Mouse (Mus musculus) kidney, postnatal 14 days (tissue): ENCODE results near the gene Marf1.
A peak's percentile ranks its signal among the peaks of the same experiment; 100 is the strongest.
"Not testable (repeated sequence)": the region's sequence is repeated elsewhere in the genome, so short reads cannot be mapped to it uniquely, and the experiment has no call there.

ENCODE experiments used
- DNase-seq: peaks from one replicate; pipeline ENCODE4 v3.0.0; 2022; ENCODE audit warnings: mixed read lengths

Gene Marf1

DNA sequence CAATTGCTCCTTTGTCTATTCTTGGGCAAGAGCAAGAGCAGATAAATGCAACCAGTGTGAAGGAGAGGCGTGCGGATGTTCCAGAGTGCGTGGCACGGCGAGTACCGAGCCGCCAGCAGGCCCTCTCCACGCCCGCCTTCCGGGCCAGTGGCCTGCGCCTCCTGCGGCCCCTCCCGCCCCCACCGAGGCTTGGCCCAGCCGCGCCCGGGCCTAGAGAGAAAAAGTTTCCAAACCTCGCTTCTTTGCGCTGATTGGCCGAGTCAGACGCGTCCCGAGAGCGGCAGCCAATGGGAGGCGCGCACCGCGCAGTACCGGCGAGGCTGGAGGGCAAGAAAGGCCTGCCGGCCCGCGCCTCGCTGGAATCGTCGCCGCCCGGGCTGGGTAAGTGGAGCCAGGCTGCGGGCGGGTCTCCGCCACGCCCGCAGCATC lies at the start of gene Marf1, which contains the start of gene Nde1:
Gene Marf1 (minus strand): TSS at position 364 of the 429 bp plus-strand sequence.
Gene Nde1 (plus strand): TSS at position 288 of the 429 bp plus-strand sequence.
- DNase-seq: peak; percentile 95

- no peak for DNase-seq
These were observed 35.6 kb upstream of the Marf1 start for GRCm38 (mm10) chr16:14198798-14199197.

GRCm38 (mm10) chr16:14195427-14195826 lies 32.3 kb upstream of the Marf1 start:
- peak; percentile 60 for DNase-seq

DNA sequence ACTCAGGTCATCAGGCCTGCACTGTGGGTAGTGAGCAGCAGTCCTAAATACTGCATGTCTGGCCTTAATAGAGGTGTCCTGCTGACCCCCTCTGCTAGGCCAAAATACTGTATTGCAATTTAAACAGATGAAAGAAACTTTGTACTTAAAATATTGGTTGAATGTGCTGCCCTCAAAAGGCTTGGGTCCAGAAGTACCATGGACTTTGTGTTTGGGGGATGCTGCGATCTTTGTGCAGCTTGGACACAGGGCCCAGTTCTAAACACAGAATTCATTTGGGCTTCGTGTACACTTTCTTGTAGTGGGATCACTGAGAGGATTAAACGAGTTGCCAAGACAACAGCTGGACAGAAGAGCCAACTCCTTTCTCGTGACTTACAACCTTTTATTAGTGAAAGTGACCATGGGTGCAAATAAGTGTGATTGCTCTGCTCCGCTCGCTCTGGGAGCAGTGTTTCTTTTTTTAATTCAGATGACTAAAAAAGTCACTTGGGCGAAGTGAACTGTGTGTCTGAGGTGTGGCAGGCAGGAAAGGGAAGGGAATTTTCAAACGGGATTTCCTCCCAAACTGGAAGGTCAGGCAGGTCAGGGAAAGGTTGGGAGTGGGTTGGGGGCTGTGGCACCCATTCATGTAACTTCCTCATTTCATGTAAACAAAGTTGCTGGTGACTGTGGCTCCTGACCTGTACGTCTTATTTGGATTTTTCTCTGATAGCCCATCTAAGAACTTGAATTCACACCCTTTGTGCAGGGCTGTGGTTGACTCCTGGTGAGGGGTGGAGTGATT lies 31.2 kb upstream of the Marf1 start:
- peak; percentile 15 for DNase-seq

GRCm38 (mm10) chr16:14185516-14185915 lies 22.4 kb upstream of the Marf1 start:
- DNase-seq: no peak

DNA sequence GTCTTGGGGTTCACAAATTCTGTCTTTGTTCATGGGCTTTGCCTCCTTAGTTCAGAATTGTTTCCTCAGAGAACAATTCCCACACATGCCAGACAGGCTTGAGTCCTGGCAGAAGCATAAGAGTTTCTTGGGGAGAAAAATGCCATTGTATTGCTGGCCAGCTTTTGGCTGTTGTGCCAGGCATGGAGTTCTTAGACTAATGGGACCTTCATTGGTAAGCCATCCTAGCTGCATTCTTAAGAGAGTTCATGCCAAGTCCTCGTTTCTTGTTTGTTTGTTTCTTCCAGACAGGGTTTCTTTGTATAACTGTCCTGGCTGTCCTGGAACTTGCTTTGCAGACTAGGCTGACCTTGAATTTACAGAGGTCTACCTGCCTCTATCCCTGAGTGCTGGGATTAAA lies 20.7 kb upstream of the Marf1 start:
- DNase-seq: no peak

- no peak for DNase-seq
These were observed 19.2 kb upstream of the Marf1 start for GRCm38 (mm10) chr16:14182360-14182759.

GRCm38 (mm10) chr16:14180163-14180733 lies 17.1 kb upstream of the Marf1 start:
- no peak for DNase-seq

GRCm38 (mm10) chr16:14178041-14178440 lies 14.9 kb upstream of the Marf1 start:
- no peak for DNase-seq

DNA sequence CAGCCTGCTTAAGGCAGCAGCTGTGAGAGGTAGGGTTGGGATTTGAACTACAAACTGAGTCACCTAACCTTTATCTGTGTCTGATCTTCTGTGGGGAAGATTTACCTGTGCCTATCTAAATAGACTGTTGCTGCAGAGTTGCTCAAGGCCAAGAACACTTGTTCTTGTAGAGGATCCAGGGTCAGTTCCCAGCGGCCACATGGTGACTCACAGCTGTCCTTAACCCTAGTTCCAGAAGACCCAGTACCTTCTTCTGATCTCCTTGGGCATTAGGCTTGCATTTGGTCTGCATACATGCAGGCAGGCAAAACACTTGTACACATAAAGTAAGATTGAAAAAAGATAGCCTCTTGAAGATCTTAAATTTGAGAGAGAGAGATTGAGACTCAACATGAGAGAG lies 6.6 kb upstream of the Marf1 start:
- DNase-seq: no peak

DNA sequence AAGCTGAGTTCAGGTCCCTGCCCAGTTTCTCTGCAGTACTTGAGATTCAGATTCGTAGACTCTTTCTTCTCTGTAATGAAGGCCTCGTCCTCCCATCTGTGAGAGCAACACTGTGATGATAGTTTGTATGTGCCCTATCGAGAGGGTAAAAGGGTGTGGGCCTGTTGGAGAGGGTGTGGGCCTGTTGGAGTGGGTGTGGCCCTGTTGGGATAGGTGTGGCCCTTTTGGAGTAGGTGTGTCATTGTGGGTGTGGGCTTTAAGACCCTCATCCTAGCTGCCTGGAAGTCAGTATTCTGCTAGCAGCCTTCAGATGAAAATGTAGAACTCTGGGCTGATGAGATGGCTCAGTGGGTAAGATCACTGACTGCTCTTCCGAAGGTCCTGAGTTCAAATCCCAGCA lies 3.3 kb upstream of the Marf1 start:
- no peak for DNase-seq

DNA sequence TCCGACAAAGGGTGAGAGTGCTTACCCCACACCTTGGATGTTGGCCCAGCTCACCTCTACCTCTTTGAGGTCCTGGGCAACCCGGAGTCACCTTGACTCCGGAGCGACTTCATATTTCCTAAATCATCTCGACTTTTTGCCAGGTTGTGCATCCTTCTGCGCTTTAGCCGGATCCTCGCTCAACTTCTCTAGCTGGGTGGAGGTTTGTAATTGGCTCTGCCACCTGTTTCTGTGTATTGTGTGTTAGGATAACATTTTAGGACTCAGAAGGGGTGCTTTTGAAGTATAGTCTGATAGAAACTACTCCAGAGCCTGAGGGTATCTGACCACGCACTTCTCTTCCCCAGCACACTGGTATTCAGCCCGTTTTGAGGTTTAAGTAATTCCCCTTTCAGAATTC lies 580 bp upstream of the Marf1 start:
- DNase-seq: no peak

GRCm38 (mm10) chr16:14160941-14161340 lies 2.2 kb downstream of the Marf1 start:
- DNase-seq: no peak

DNA sequence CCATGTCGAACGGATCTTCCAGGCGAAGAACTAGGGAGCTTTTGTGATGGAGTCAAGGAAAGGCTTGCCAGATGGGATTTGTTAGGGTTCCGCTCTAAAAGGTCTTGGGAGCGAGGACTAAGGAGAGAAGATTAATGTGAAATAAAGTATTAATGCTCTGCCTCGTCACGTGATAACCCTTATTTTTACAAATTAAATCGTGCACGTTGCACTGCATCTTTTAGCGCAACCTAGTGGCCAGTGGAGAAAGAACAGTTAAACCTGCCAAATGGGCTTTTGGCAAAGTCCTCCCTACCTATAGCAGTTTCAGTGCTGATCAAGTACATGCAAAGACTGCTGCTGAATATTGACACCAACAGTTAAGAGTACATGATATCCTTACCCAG lies 3.4 kb downstream of the Marf1 start:
- DNase-seq: peak; percentile 85

GRCm38 (mm10) chr16:14158936-14159745 lies 4.0 kb downstream of the Marf1 start:
- DNase-seq: peak; percentile 99

DNA sequence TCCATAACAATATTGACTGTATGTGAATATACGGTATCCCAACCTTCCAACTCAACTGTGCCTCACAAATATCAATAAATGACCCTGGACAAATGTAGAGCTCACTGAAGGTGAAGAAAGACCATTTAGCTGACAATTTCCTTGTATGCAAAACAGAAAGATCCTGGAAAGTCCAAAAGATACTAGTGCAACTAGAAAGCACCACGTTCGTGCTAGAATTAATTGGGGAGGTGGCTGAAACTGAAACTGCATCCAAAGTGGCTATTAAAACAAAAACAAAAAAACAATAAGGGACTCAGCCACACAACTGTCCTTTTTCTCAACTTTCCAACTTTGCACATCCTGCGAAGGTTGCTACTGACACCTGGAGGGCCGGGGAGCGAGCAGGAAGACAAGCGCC lies 4.6 kb downstream of the Marf1 start:
- no peak for DNase-seq

- DNase-seq: no peak
These were observed 6.8 kb downstream of the Marf1 start for GRCm38 (mm10) chr16:14156312-14156711.

DNA sequence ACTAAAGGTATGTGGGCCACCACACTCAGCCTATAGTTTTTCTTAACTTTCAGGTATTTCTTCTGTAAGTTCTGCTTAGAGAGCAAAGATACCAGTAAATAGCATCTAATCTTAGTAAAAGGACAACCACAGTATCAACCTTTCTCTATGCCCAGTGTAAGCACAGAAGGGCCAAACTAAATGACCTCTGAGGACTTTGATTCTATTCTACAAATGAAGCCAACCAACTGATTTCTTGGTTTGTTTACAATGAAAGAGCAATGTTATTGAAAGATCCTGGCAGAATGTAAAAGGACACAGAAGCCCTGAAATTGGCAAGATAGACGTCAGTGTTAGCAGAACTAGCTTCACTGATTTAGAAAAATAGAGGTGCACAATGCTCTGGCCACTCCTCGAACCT lies 7.5 kb downstream of the Marf1 start:
- not testable (repeated sequence) for DNase-seq

DNA sequence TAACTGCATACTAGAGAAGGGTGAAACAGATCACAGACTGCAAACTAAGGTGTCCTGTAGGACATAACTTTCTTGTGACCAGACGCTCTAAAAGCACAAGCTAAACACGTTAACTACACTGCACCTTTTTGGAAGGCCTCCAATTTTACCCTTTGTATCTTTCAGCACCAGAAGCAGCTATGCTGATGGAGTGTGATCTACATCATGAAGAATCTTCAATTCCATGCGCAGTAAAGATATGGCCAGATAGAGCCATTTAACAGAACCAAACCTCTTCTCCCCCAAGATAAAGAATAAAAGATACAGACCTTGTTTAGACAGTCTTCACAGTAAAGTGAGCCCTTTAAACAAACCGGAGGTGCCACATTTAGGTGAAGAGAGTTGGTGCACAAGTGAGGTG lies 11.4 kb downstream of the Marf1 start:
- DNase-seq: no peak

DNA sequence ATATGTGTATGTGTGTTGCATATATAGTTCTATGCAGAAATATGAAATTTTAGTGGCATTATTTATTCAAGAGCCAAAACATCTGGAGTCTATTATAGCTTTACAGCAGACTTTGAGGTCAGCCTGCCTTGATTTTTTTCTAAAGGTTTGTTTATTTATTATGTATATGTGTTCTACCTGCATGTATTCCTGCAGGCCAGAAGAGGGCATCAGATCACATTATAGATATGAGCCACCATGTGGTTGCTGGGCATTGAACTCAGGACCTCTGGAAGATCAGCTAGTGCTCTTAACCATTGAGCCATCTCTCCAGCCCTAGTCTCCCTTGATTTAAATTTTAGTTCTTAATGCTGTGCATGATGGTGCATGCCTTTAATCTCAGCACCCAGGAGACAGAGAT lies 15.4 kb downstream of the Marf1 start:
- DNase-seq: no peak

- no peak for DNase-seq
These were observed 19.9 kb downstream of the Marf1 start for GRCm38 (mm10) chr16:14143298-14143697.

- no peak for DNase-seq
These were observed 24.0 kb downstream of the Marf1 start for GRCm38 (mm10) chr16:14139106-14139505.

- no peak for DNase-seq
These were observed 25.1 kb downstream of the Marf1 start for GRCm38 (mm10) chr16:14137976-14138561.
